Mouse (Mus musculus): Measurements from ENCODE around the gene Tob1. TPM values are rescaled to one million over a fixed set of nuclear protein-coding genes. Genes with fewer than 3 reads are reported as not detected.

Gene Tob1
- polyA plus RNA-seq, 2 experiments = 28.4 to 34.8 TPM

GRCm38 (mm10) chr11:94177841-94178585 lies 33.2 kb upstream of the Tob1 start:
- 76% methylated on average over 15 of the region's 15 CpGs for WGBS
- no peak for DNase-seq (ENCODE audit: low spot score)

GRCm38 (mm10) chr11:94179768-94180167 lies 31.5 kb upstream of the Tob1 start:
- no peak for TF ChIP-seq POLR2A (IDR thresholded peaks at IDR 0.05; ENCODE audit: borderline replicate concordance, extremely low read depth, insufficient read depth, insufficient read length)

More at GRCm38 (mm10) chr11:94177841-94178585, 33.2 kb upstream of the Tob1 start:
- H3K4me3 ChIP-seq (replicated peaks; ENCODE audit: low read length) = no peak overlapping the region
- no peak for ATAC-seq (ENCODE audit: low FRiP score, low read depth)
- H3K27ac ChIP-seq (replicated peaks; ENCODE audit: low read depth, low read length) = no peak overlapping the region
- H3K4me1 ChIP-seq (ENCODE audit: control insufficient read depth, insufficient read depth, low read length) = peaks cover 11% of the 10 kb centered on the region
- TF ChIP-seq POLR2A (IDR thresholded peaks at IDR 0.05; ENCODE audit: borderline replicate concordance, extremely low read depth, insufficient read depth, insufficient read length) = no peak
- H3K27me3 ChIP-seq (ENCODE audit: control insufficient read depth, insufficient read depth, low read length) = no peaks in the 10 kb centered on the region
- no peak overlapping the region for H3K9ac ChIP-seq (ENCODE audit: low read depth, low read length, severe bottlenecking)
- no peaks in the 10 kb centered on the region for H3K9me3 ChIP-seq (ENCODE audit: control insufficient read depth, low read length)
- no peaks in the 10 kb centered on the region for H3K36me3 ChIP-seq (ENCODE audit: control insufficient read depth, insufficient read depth, low read length)
- no peak overlapping the region for H3K4me2 ChIP-seq (replicated peaks; ENCODE audit: low read depth, low read length, severe bottlenecking)

GRCm38 (mm10) chr11:94180194-94180593 lies 31.1 kb upstream of the Tob1 start:
- Histone ChIP-seq H3K27ac (replicated peaks; ENCODE audit: low read depth, low read length) (no peak overlapping the region), H3K27me3 (ENCODE audit: control insufficient read depth, insufficient read depth, low read length) (no peaks in the 10 kb centered on the region), H3K4me1 (ENCODE audit: control insufficient read depth, insufficient read depth, low read length) (peaks cover 9% of the 10 kb centered on the region), H3K4me3 (replicated peaks; ENCODE audit: low read length) (no peak overlapping the region), H3K36me3 (ENCODE audit: control insufficient read depth, insufficient read depth, low read length) (no peaks in the 10 kb centered on the region), H3K4me2 (replicated peaks; ENCODE audit: low read depth, low read length, severe bottlenecking) (no peak overlapping the region), H3K9ac (ENCODE audit: low read depth, low read length, severe bottlenecking) (no peak overlapping the region), H3K9me3 (ENCODE audit: control insufficient read depth, low read length) (no peaks in the 10 kb centered on the region)
- ATAC-seq (ENCODE audit: low FRiP score, low read depth) (no peak), DNase-seq (ENCODE audit: low spot score) (no peak)
- 80% methylated on average over 4 of the region's 4 CpGs for WGBS
- no peak for TF ChIP-seq POLR2A (IDR thresholded peaks at IDR 0.05; ENCODE audit: borderline replicate concordance, extremely low read depth, insufficient read depth, insufficient read length)

More at GRCm38 (mm10) chr11:94179768-94180167, 31.5 kb upstream of the Tob1 start:
- Histone ChIP-seq H3K9ac (ENCODE audit: low read depth, low read length, severe bottlenecking) (no peak overlapping the region), H3K4me2 (replicated peaks; ENCODE audit: low read depth, low read length, severe bottlenecking) (no peak overlapping the region), H3K4me1 (ENCODE audit: control insufficient read depth, insufficient read depth, low read length) (peaks cover 11% of the 10 kb centered on the region), H3K27ac (replicated peaks; ENCODE audit: low read depth, low read length) (no peak overlapping the region), H3K4me3 (replicated peaks; ENCODE audit: low read length) (no peak overlapping the region), H3K36me3 (ENCODE audit: control insufficient read depth, insufficient read depth, low read length) (no peaks in the 10 kb centered on the region), H3K27me3 (ENCODE audit: control insufficient read depth, insufficient read depth, low read length) (no peaks in the 10 kb centered on the region), H3K9me3 (ENCODE audit: control insufficient read depth, low read length) (no peaks in the 10 kb centered on the region)
- 29% methylated on average over 1 of the region's 1 CpGs for WGBS
- ATAC-seq (ENCODE audit: low FRiP score, low read depth) (no peak), DNase-seq (ENCODE audit: low spot score) (no peak)

GRCm38 (mm10) chr11:94181694-94182093 lies 29.6 kb upstream of the Tob1 start:
- DNase-seq (ENCODE audit: low spot score) (no peak), ATAC-seq (ENCODE audit: low FRiP score, low read depth) (no peak)
- Histone ChIP-seq H3K4me2 (replicated peaks; ENCODE audit: low read depth, low read length, severe bottlenecking) (no peak overlapping the region), H3K9me3 (ENCODE audit: control insufficient read depth, low read length) (no peaks in the 10 kb centered on the region), H3K36me3 (ENCODE audit: control insufficient read depth, insufficient read depth, low read length) (no peaks in the 10 kb centered on the region), H3K9ac (ENCODE audit: low read depth, low read length, severe bottlenecking) (no peak overlapping the region), H3K27me3 (ENCODE audit: control insufficient read depth, insufficient read depth, low read length) (no peaks in the 10 kb centered on the region), H3K27ac (replicated peaks; ENCODE audit: low read depth, low read length) (no peak overlapping the region), H3K4me1 (ENCODE audit: control insufficient read depth, insufficient read depth, low read length) (no peaks in the 10 kb centered on the region), H3K4me3 (replicated peaks; ENCODE audit: low read length) (no peak overlapping the region)
- 89% methylated on average over 8 of the region's 8 CpGs for WGBS
- no peak for TF ChIP-seq POLR2A (IDR thresholded peaks at IDR 0.05; ENCODE audit: borderline replicate concordance, extremely low read depth, insufficient read depth, insufficient read length)

- no peak overlapping the region for H3K4me2 ChIP-seq (replicated peaks; ENCODE audit: low read depth, low read length, severe bottlenecking)
- TF ChIP-seq POLR2A (IDR thresholded peaks at IDR 0.05; ENCODE audit: borderline replicate concordance, extremely low read depth, insufficient read depth, insufficient read length) = no peak
- DNase-seq (ENCODE audit: low spot score) = no peak
- H3K9ac ChIP-seq (ENCODE audit: low read depth, low read length, severe bottlenecking) = no peak overlapping the region
- H3K4me1 ChIP-seq (ENCODE audit: control insufficient read depth, insufficient read depth, low read length) = no peaks in the 10 kb centered on the region
- WGBS = 80% methylated on average over 4 of the region's 4 CpGs
- H3K36me3 ChIP-seq (ENCODE audit: control insufficient read depth, insufficient read depth, low read length) = no peaks in the 10 kb centered on the region
- no peaks in the 10 kb centered on the region for H3K27me3 ChIP-seq (ENCODE audit: control insufficient read depth, insufficient read depth, low read length)
- no peak overlapping the region for H3K4me3 ChIP-seq (replicated peaks; ENCODE audit: low read length)
- no peak overlapping the region for H3K27ac ChIP-seq (replicated peaks; ENCODE audit: low read depth, low read length)
- no peaks in the 10 kb centered on the region for H3K9me3 ChIP-seq (ENCODE audit: control insufficient read depth, low read length)
- ATAC-seq (ENCODE audit: low FRiP score, low read depth) = no peak
Measured at GRCm38 (mm10) chr11:94182711-94183110, 28.5 kb upstream of the Tob1 start.

All from limb, embryonic 14.5 days (tissue).